Mouse (Mus musculus) CD4-positive, CD25-positive, alpha-beta regulatory T cell, adult 2 months (primary cell): Measurements from ENCODE around the gene Ip6k3.
A peak's percentile ranks its signal among the peaks of the same experiment; 100 is the strongest.

Source experiments
- DNase-seq: peaks from one replicate; pipeline ENCODE4 v3.0.0-alpha.2; 2012; ENCODE audit warnings: low read depth, low spot score

The Ip6k3 gene

GRCm38 (mm10) chr17:27167545-27167944 is at the start of gene Ip6k3:
TSS of gene Ip6k3 (minus strand) at chr17:27167795.
- DNase-seq = no peak

- no peak for DNase-seq
Measured at GRCm38 (mm10) chr17:27212768-27213525, 45.4 kb upstream of the Ip6k3 start.

GRCm38 (mm10) chr17:27212006-27212405 is 44.4 kb upstream of the Ip6k3 start:
- no peak for DNase-seq

GRCm38 (mm10) chr17:27207113-27207707 is 39.6 kb upstream of the Ip6k3 start:
- DNase-seq = no peak

- peak; percentile 98 for DNase-seq
Measured at GRCm38 (mm10) chr17:27204075-27204909, 36.7 kb upstream of the Ip6k3 start, which contains the start of gene Lemd2. TSS of gene Lemd2 (minus strand) at chr17:27204469.

- DNase-seq = no peak
Measured at GRCm38 (mm10) chr17:27203358-27204074, 35.9 kb upstream of the Ip6k3 start.

- DNase-seq = peak; percentile 57
Measured at GRCm38 (mm10) chr17:27202919-27203357, 35.3 kb upstream of the Ip6k3 start.

- DNase-seq = peak; percentile 61
Measured at GRCm38 (mm10) chr17:27201981-27202380, 34.4 kb upstream of the Ip6k3 start.

- DNase-seq = no peak
Measured at GRCm38 (mm10) chr17:27200801-27201200, 33.2 kb upstream of the Ip6k3 start.

GRCm38 (mm10) chr17:27199864-27200263 is 32.3 kb upstream of the Ip6k3 start:
- no peak for DNase-seq

- DNase-seq = no peak
Measured at GRCm38 (mm10) chr17:27199205-27199604, 31.6 kb upstream of the Ip6k3 start.

GRCm38 (mm10) chr17:27196206-27196605 is 28.6 kb upstream of the Ip6k3 start:
- no peak for DNase-seq

- no peak for DNase-seq
Measured at GRCm38 (mm10) chr17:27194258-27195185, 26.9 kb upstream of the Ip6k3 start.

- DNase-seq = no peak
Measured at GRCm38 (mm10) chr17:27191804-27192203, 24.2 kb upstream of the Ip6k3 start.

GRCm38 (mm10) chr17:27191189-27191588 is 23.6 kb upstream of the Ip6k3 start:
- DNase-seq = no peak

- DNase-seq = peak; percentile 85
Measured at GRCm38 (mm10) chr17:27189640-27190216, 22.1 kb upstream of the Ip6k3 start.

- no peak for DNase-seq
Measured at GRCm38 (mm10) chr17:27188883-27189282, 21.3 kb upstream of the Ip6k3 start.

GRCm38 (mm10) chr17:27187059-27187458 is 19.5 kb upstream of the Ip6k3 start:
- DNase-seq = no peak

- no peak for DNase-seq
Measured at GRCm38 (mm10) chr17:27186068-27186467, 18.5 kb upstream of the Ip6k3 start.

GRCm38 (mm10) chr17:27183667-27184292 is 16.2 kb upstream of the Ip6k3 start:
- no peak for DNase-seq
